Mouse (Mus musculus) adrenal gland, postnatal 4 days (tissue): ENCODE data around the gene Ucn3. TPM values are rescaled to one million over a fixed set of nuclear protein-coding genes. Genes with fewer than 3 reads are reported as not detected.
A peak's percentile ranks its signal among the peaks of the same experiment; 100 is the strongest.

Source experiments
- DNase-seq, 2 experiments: peaks; one replicate each; pipeline ENCODE4 v3.0.0; 2021 to 2022; ENCODE audit warnings: low spot score in 2 of 2, mixed read lengths in 2 of 2
- microRNA-seq: library from miRNA; unstranded; fragments of <30 nt; microRNA quantifications from one replicate; pipeline ENCODE4 v1.2.0, GENCODE M21; 2021
- total RNA-seq, 2 experiments: library from RNA; stranded (reverse); gene quantifications; 2 replicates each; pipeline ENCODE4 v1.2.3; 2021

Gene Ucn3
- total RNA-seq, 2 experiments from 2014 or later: 1.3 TPM; not detected in 1

GRCm38 (mm10) chr13:3893126-3893734, 51.9 kb downstream of the Ucn3 start:
- peak; percentile 74 to 86 for DNase-seq

GRCm38 (mm10) chr13:3892601-3893000, 52.5 kb downstream of the Ucn3 start:
- no peak for DNase-seq

GRCm38 (mm10) chr13:3891479-3892087, 53.6 kb downstream of the Ucn3 start:
- DNase-seq: no peak

Small RNAs within 50 kb of the gene (microRNA-seq; reads per million reads assigned to microRNA genes)
- gene Gm22460: not detected

Other genes with a start within 250 kb of the Ucn3 start
- gene Calml3, start 141.0 kb downstream of the Ucn3 start, total RNA-seq: not detected
- gene Calm4, start 107.6 kb downstream of the Ucn3 start, total RNA-seq: not detected
- gene Calm5, start 91.2 kb downstream of the Ucn3 start, total RNA-seq: not detected
- 100 to 1,000 TPM in 1 of 2 experiments, 10 to 100 TPM in 1; 89.3 to 106 TPM for gene Net1, start 27.1 kb downstream of the Ucn3 start, total RNA-seq
- not detected for gene Tubal3, start 27.1 kb downstream of the Ucn3 start, total RNA-seq
- 10 to 100 TPM in 1 of 2 experiments, 1 to 10 TPM in 1; 2.5 to 14.8 TPM for gene Akr1c14, start 103.7 kb upstream of the Ucn3 start, total RNA-seq
- gene Akr1c18, start 205.3 kb upstream of the Ucn3 start, total RNA-seq: 100 to 1,000 TPM; 255 to 446 TPM
- gene Akr1c13, start 245.8 kb upstream of the Ucn3 start, total RNA-seq: 10 to 100 TPM; 17.4 to 21.2 TPM